ENCODE assay signal across 8 mouse cellular contexts in genomic region chr1:153807390-153807993, GRCm38 (mm10). TPM values are rescaled to one million over a fixed set of nuclear protein-coding genes. Genes with fewer than 3 reads are reported as not detected.
DNase-seq lines count a peak whose midpoint lies in the region; ATAC-seq and TF ChIP-seq lines count a peak whose summit lies in the region.

No protein-coding gene starts in this region.

- no peak for TF ChIP-seq POLR2A in testis, adult 2 months (IDR thresholded peaks at IDR 0.05; ENCODE audit: control insufficient read depth, low read depth, low read length)

- intact Hi-C loops in left cerebral cortex, postnatal 25 days (cut with DNase I), result loop anchor here (5.0 kb wide), 2 partner anchors 55 to 250 kb away; no protein-coding TSS in a partner anchor

- no peaks in the 10 kb centered on the region for H3K4me1 ChIP-seq in kidney, embryonic 16.5 days (ENCODE audit: insufficient read depth, low read length)
- H3K4me1 ChIP-seq in testis, adult 2 months (ENCODE audit: control insufficient read depth, insufficient read depth, low read length), result peaks cover 2% of the 10 kb centered on the region

- H3K27me3 ChIP-seq in kidney, embryonic 16.5 days (ENCODE audit: insufficient read depth, low read length), result no peaks in the 10 kb centered on the region
- no peaks in the 10 kb centered on the region for H3K27me3 ChIP-seq in testis, adult 2 months (ENCODE audit: control insufficient read depth, insufficient read depth, low read length)

- peak; percentile 8; the same call in 1 of the 2 replicates for TF ChIP-seq CTCF in testis, adult 2 months (IDR thresholded peaks at IDR 0.05; ENCODE audit: control insufficient read depth, insufficient read depth, insufficient replicate concordance, low read depth, low read length)

- H3K27ac ChIP-seq in kidney, embryonic 16.5 days (ENCODE audit: low read length), result no peak overlapping the region
- no peak overlapping the region for H3K27ac ChIP-seq in testis, adult 2 months (ENCODE audit: control insufficient read depth, insufficient read depth, low read depth, low read length)

- H3K4me2 ChIP-seq in kidney, embryonic 16.5 days (replicated peaks; ENCODE audit: low read depth, low read length), result no peak overlapping the region

- peak; percentile 59 for DNase-seq in kidney, adult 18-20 months
- peak; percentile 68 to 83 for DNase-seq in adrenal gland, postnatal 36 days
- peak; percentile 46 for DNase-seq in fibroblast of lung, adult 2 months (ENCODE audit: low read depth)
- DNase-seq in hindlimb bud, embryonic 11.5 days (ENCODE audit: extremely low spot score, low read depth, low spot score), result peak; percentile 28
- peak; percentile 62 to 81 for DNase-seq in left cerebral cortex, postnatal 25 days (ENCODE audit: low spot score in 2 of 2)
- peak; percentile 66 for DNase-seq in mesoderm, embryonic 11.5 days (ENCODE audit: low read depth, low spot score)

- H3K36me3 ChIP-seq in kidney, embryonic 16.5 days (ENCODE audit: insufficient read depth, low read length), result no peaks in the 10 kb centered on the region
- H3K36me3 ChIP-seq in testis, adult 2 months (ENCODE audit: control insufficient read depth, insufficient read depth, low read length), result no peaks in the 10 kb centered on the region

- no peak overlapping the region for H3K4me3 ChIP-seq in kidney, embryonic 16.5 days (ENCODE audit: low read length)
- H3K4me3 ChIP-seq in testis, adult 2 months (ENCODE audit: control insufficient read depth, low read depth, low read length), result peak overlapping the region; percentile 55

- H3K9me3 ChIP-seq in kidney, embryonic 16.5 days (ENCODE audit: low read length), result no peaks in the 10 kb centered on the region

- no peak for ATAC-seq in kidney, embryonic 16.5 days (ENCODE audit: low FRiP score, low TSS enrichment)

- WGBS in kidney, embryonic 16.5 days, result 48% methylated on average over 13 of the region's 13 CpGs

- H3K9ac ChIP-seq in kidney, embryonic 16.5 days (replicated peaks; ENCODE audit: low read length), result no peak overlapping the region

RNA-seq across cellular contexts. Expression of gene Rgsl1, which starts 36.5 kb away (rescaled TPM):
- not detected in 2 replicates for polyA plus RNA-seq in kidney, embryonic 16.5 days (2015; fragmentation: Nextera tagmentation; extraction: Ambion mirVana)
- under 1 TPM in 1 of 2 experiments, not detected in 1; 0.10 TPM for total RNA-seq in adrenal gland, postnatal 36 days (2021)
- 1 to 10 TPM; 1.2 to 1.6 TPM for total RNA-seq in left cerebral cortex, postnatal 25 days (2021)
- 21.2 and 22.6 TPM in 2 replicates for polyA plus RNA-seq in testis, adult 2 months (2012; rRNA removed)

RNA-seq across cellular contexts. Expression of gene Rnasel, which starts 58.3 kb away (rescaled TPM):
- polyA plus RNA-seq in kidney, embryonic 16.5 days (2015; fragmentation: Nextera tagmentation; extraction: Ambion mirVana), result 10.7 and 12.4 TPM in 2 replicates
- 10 to 100 TPM in 1 of 2 experiments, 1 to 10 TPM in 1; 7.6 to 16.8 TPM for total RNA-seq in adrenal gland, postnatal 36 days (2021)
- 1 to 10 TPM; 8.8 to 9.3 TPM for total RNA-seq in left cerebral cortex, postnatal 25 days (2021)
- polyA plus RNA-seq in testis, adult 2 months (2012; rRNA removed), result 1.7 and 1.8 TPM in 2 replicates
